Mouse (Mus musculus) lung, postnatal 25 days (tissue): ENCODE measurements around the gene 6330403K07Rik.

Experiments used
- DNase-seq: peaks from one replicate; pipeline ENCODE4 v3.0.0; 2022; ENCODE audit warnings: low spot score

6330403K07Rik gene

GRCm38 (mm10) chr11:70982557-70983228 lies 50.6 kb downstream of the 6330403K07Rik start, which contains the start of gene C1qbp:
TSS of gene C1qbp (minus strand) at chr11:70983026.
- peak; percentile 93 for DNase-seq

DNA sequence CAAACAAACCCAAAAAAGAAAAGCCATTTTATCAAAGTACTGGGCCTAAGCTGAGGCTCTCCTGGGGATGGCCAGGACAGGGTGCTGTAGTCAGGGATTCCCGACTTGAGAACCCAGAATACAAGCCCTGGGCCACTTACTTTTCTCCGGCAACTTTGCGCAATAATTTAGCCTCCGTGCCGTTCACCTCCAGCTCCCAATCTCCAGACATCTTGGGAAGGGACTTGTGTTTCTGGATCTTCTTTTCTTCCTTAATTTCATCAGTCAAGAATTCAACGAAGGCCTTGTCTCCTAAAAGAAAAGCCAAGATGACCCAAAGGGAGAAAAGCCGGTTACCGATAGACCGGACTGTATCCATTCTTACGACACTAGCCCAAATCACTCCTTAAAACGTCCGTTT lies 51.3 kb downstream of the 6330403K07Rik start:
- no peak for DNase-seq
